Mouse (Mus musculus): ENCODE measurements at regions not wholly inside any gene's neighbourhood (a gene's known extent, or its start where the extent isn't known, plus 50 kb on each side); places are given as distances from the start of the nearest gene placed in this dataset.
"Not testable (repeated sequence)": the region's sequence is repeated elsewhere in the genome, so short reads cannot be mapped to it uniquely, and the experiment has no call there.

- no peak for DNase-seq (ENCODE audit: low spot score)
Measured at GRCm38 (mm10) chr17:66206074-66206473, 82.8 kb downstream of the Ddx11 start.

- not testable (repeated sequence) for DNase-seq (ENCODE audit: low spot score)
Measured at GRCm38 (mm10) chr17:66207653-66208497, 84.6 kb downstream of the Ddx11 start.

- not testable (repeated sequence) for DNase-seq (ENCODE audit: low spot score)
Measured at GRCm38 (mm10) chr17:66208803-66209515, 85.6 kb downstream of the Ddx11 start.

- no peak for DNase-seq (ENCODE audit: low spot score)
Measured at GRCm38 (mm10) chr17:66211561-66211960, 88.2 kb downstream of the Ddx11 start.

GRCm38 (mm10) chr17:66212616-66213015 lies 89.3 kb downstream of the Ddx11 start:
- no peak for DNase-seq (ENCODE audit: low spot score)

- no peak for DNase-seq (ENCODE audit: low spot score)
Measured at GRCm38 (mm10) chr17:66218321-66218720, 95.0 kb downstream of the Ddx11 start.

- DNase-seq (ENCODE audit: low spot score) = peak; percentile 23
Measured at GRCm38 (mm10) chr17:66219669-66220435, 96.5 kb downstream of the Ddx11 start.

GRCm38 (mm10) chr17:66221256-66221655 lies 97.9 kb downstream of the Ddx11 start:
- peak; percentile 62 for DNase-seq (ENCODE audit: low spot score)

- DNase-seq (ENCODE audit: low spot score) = no peak
Measured at GRCm38 (mm10) chr17:66223711-66224110, 100.4 kb downstream of the Ddx11 start.

GRCm38 (mm10) chr17:66224241-66224640 lies 100.9 kb downstream of the Ddx11 start:
- DNase-seq (ENCODE audit: low spot score) = no peak

- DNase-seq (ENCODE audit: low spot score) = no peak
Measured at GRCm38 (mm10) chr17:66232391-66232790, 109.1 kb downstream of the Ddx11 start.

- no peak for DNase-seq (ENCODE audit: low spot score)
Measured at GRCm38 (mm10) chr17:66232891-66233421, 109.6 kb downstream of the Ddx11 start.

GRCm38 (mm10) chr17:66233451-66233951 lies 110.2 kb downstream of the Ddx11 start:
- no peak for DNase-seq (ENCODE audit: low spot score)

GRCm38 (mm10) chr17:66234432-66234831 lies 111.1 kb downstream of the Ddx11 start:
- no peak for DNase-seq (ENCODE audit: low spot score)

GRCm38 (mm10) chr17:66235096-66235805 lies 111.9 kb downstream of the Ddx11 start:
- DNase-seq (ENCODE audit: low spot score) = peak; percentile 86

- DNase-seq (ENCODE audit: low spot score) = no peak
Measured at GRCm38 (mm10) chr17:66235806-66236335, 112.6 kb downstream of the Ddx11 start.

GRCm38 (mm10) chr17:66241868-66242622 lies 118.7 kb downstream of the Ddx11 start:
- DNase-seq (ENCODE audit: low spot score) = peak; percentile 29

GRCm38 (mm10) chr17:66244183-66244582 lies 120.9 kb downstream of the Ddx11 start:
- no peak for DNase-seq (ENCODE audit: low spot score)

GRCm38 (mm10) chr17:66246031-66246534 lies 122.8 kb downstream of the Ddx11 start:
- DNase-seq (ENCODE audit: low spot score) = no peak

GRCm38 (mm10) chr17:66251495-66251894 lies 128.2 kb downstream of the Ddx11 start:
- DNase-seq (ENCODE audit: low spot score) = no peak

All from lung, postnatal 25 days (tissue).